Comparison of ENCODE assay signal across 22 mouse cellular contexts in genomic region chr2:174878979-174879378, GRCm38 (mm10).
DNase-seq lines count a peak whose midpoint lies in the region; ATAC-seq lines count a peak whose summit lies in the region.
"Had no signal": no experiment of that assay in that cellular context is flagged by ENCODE, and none has a peak within 500 bp of the region (broad histone marks: within the 10 kb centered on the region; RNA-seq: fewer than 3 reads in every experiment).

No protein-coding gene starts in this region.

- no peak overlapping the region for H3K4me3 ChIP-seq in kidney, embryonic 16.5 days (ENCODE audit: low read length)
- no peak overlapping the region for H3K4me3 ChIP-seq in limb, embryonic 10.5 days
- H3K4me3 ChIP-seq: embryonic facial prominence, embryonic 12.5 days; forebrain, embryonic 15.5 days; heart, embryonic 10.5 days; hindbrain, embryonic 12.5 days had no signal

- H3K36me3 ChIP-seq in kidney, embryonic 16.5 days (ENCODE audit: insufficient read depth, low read length), result no peaks in the 10 kb centered on the region
- no peaks in the 10 kb centered on the region for H3K36me3 ChIP-seq in limb, embryonic 10.5 days
- H3K36me3 ChIP-seq: embryonic facial prominence, embryonic 12.5 days; forebrain, embryonic 15.5 days; G1E; heart, embryonic 10.5 days; hindbrain, embryonic 12.5 days had no signal

- H3K27me3 ChIP-seq in kidney, embryonic 16.5 days (ENCODE audit: insufficient read depth, low read length), result no peaks in the 10 kb centered on the region
- H3K27me3 ChIP-seq in limb, embryonic 10.5 days (ENCODE audit: low read depth, poor library complexity, severe bottlenecking), result no peaks in the 10 kb centered on the region
- H3K27me3 ChIP-seq: embryonic facial prominence, embryonic 12.5 days; forebrain, embryonic 15.5 days; hindbrain, embryonic 12.5 days had no signal

- peaks cover 15% of the 10 kb centered on the region for H3K4me1 ChIP-seq in kidney, embryonic 16.5 days (ENCODE audit: insufficient read depth, low read length)
- H3K4me1 ChIP-seq in limb, embryonic 10.5 days, result peaks cover 48% of the 10 kb centered on the region
- H3K4me1 ChIP-seq: forebrain, embryonic 15.5 days had no signal

- no peak overlapping the region for H3K9ac ChIP-seq in kidney, embryonic 16.5 days (replicated peaks; ENCODE audit: low read length)
- H3K9ac ChIP-seq: embryonic facial prominence, embryonic 12.5 days; forebrain, embryonic 15.5 days; hindbrain, embryonic 12.5 days had no signal

- ATAC-seq in kidney, embryonic 16.5 days (ENCODE audit: low FRiP score, low TSS enrichment), result peak; percentile 68
- ATAC-seq: CD4-positive, CD25-positive, alpha-beta regulatory T cell, adult 4 months; forebrain, embryonic 15.5 days had no signal

- no peak overlapping the region for H3K27ac ChIP-seq in kidney, embryonic 16.5 days (ENCODE audit: low read length)
- H3K27ac ChIP-seq in limb, embryonic 10.5 days, result peak overlapping the region; percentile 42; the same call in 1 of the 2 replicates
- H3K27ac ChIP-seq: embryonic facial prominence, embryonic 12.5 days; forebrain, embryonic 15.5 days; heart, embryonic 10.5 days; hindbrain, embryonic 12.5 days had no signal

- peak; percentile 24 for DNase-seq in embryo, embryonic 10 days (ENCODE audit: low spot score)
- no peak for DNase-seq in embryo, embryonic 9.5 days (ENCODE audit: extremely low spot score)
- no peak for DNase-seq in kidney, postnatal 4 days
- peak; percentile 43 for DNase-seq in MN1 (ENCODE audit: low spot score)
- DNase-seq in limb, embryonic 10.5 days (ENCODE audit: low spot score), result no peak
- DNase-seq in right cerebral cortex, postnatal 14 days, result no peak
- DNase-seq: adrenal gland, postnatal 10 days; B cell, adult 2 months; cerebellum, adult 11-12 months; cerebellum, adult 9-10 months; cerebellum, postnatal 36 days; gastrocnemius, postnatal 10 days; heart, adult 18-20 months; heart, postnatal 10 days; heart, postnatal 4 days had no signal

- no peak overlapping the region for H3K4me2 ChIP-seq in kidney, embryonic 16.5 days (replicated peaks; ENCODE audit: low read depth, low read length)
- H3K4me2 ChIP-seq: embryonic facial prominence, embryonic 12.5 days; forebrain, embryonic 15.5 days; hindbrain, embryonic 12.5 days had no signal

- 21% methylated on average over 4 of the region's 4 CpGs for WGBS in kidney, embryonic 16.5 days
- 17% methylated on average over 4 of the region's 4 CpGs for WGBS in limb, embryonic 10.5 days

- 0 out of 2 replicates have a peak, but pooled peaks cover 2% of the 10 kb centered on the region for H3K9me3 ChIP-seq in kidney, embryonic 16.5 days (ENCODE audit: low read length)
- H3K9me3 ChIP-seq in limb, embryonic 10.5 days (replicated peaks), result no peaks in the 10 kb centered on the region
- H3K9me3 ChIP-seq: embryonic facial prominence, embryonic 12.5 days; forebrain, embryonic 15.5 days; heart, embryonic 10.5 days; hindbrain, embryonic 12.5 days had no signal

Comparison
In these comparisons a context has a peak if more than half of its experiments do, and no peak if none do; other contexts are left out.
1. DNase-seq: peak in embryo, embryonic 10 days (single experiment) and MN1 (single experiment); none in embryo, embryonic 9.5 days (single experiment), kidney, postnatal 4 days (0 of 2), limb, embryonic 10.5 days (single experiment) and right cerebral cortex, postnatal 14 days (single experiment).